Mouse (Mus musculus) kidney, embryonic 16.5 days (tissue): ENCODE measurements around the gene Ikzf1. TPM values are rescaled to one million over a fixed set of nuclear protein-coding genes. Genes with fewer than 3 reads are reported as not detected.

Experiments
- ATAC-seq: fragments of 200-750 bp; cut with Nextera tagmentation; 2 replicates; pipeline ENCODE4 v1.8.0; 2017; ENCODE audit warnings: moderate TSS enrichment; ENCODE audit not compliant: low FRiP score, low TSS enrichment
- H3K27ac ChIP-seq: fragments of 300-500 bp; sonication (generic); 2 replicates; pipeline ENCODE4 v1.5.1; 2014; ENCODE audit warnings: low read length
- H3K27me3 ChIP-seq: fragments of 300-500 bp; sonication (generic); 2 replicates; pipeline ENCODE4 v1.6.1; 2014; ENCODE audit warnings: low read length, control low read depth, mixed read lengths; ENCODE audit not compliant: insufficient read depth
- H3K36me3 ChIP-seq: fragments of 300-500 bp; sonication (generic); 2 replicates; pipeline ENCODE4 v1.6.1; 2014; ENCODE audit warnings: low read length, control low read depth, mixed read lengths; ENCODE audit not compliant: insufficient read depth
- H3K4me1 ChIP-seq: fragments of 300-500 bp; sonication (generic); 2 replicates; pipeline ENCODE4 v1.6.1; 2014; ENCODE audit warnings: low read length, control low read depth, mixed read lengths; ENCODE audit not compliant: insufficient read depth
- H3K4me2 ChIP-seq: fragments of 300-500 bp; sonication (generic); replicated peaks from 2 replicates; pipeline ENCODE4 v1.6.1; 2014; ENCODE audit warnings: low read depth, low read length
- H3K4me3 ChIP-seq: fragments of 300-500 bp; sonication (generic); 2 replicates; pipeline ENCODE4 v1.5.1; 2014; ENCODE audit warnings: mild to moderate bottlenecking, low read length
- H3K9ac ChIP-seq: fragments of 300-500 bp; sonication (generic); replicated peaks from 2 replicates; pipeline ENCODE4 v1.6.1; 2014; ENCODE audit warnings: low read length
- H3K9me3 ChIP-seq: fragments of 300-500 bp; sonication (generic); 2 replicates; pipeline ENCODE4 v1.6.1; 2016; ENCODE audit warnings: low read length, control low read depth
- WGBS: fragments of 180-500 bp; shearing (Covaris S2); extraction: QIAGEN DNeasy Blood & Tissue Kit; methylation state at CpG from one replicate; pipeline ENCODE4 v1.1.7; 2014; 5-methylcytosine and 5-hydroxymethylcytosine counted together
- polyA plus RNA-seq: library from polyadenylated mRNA; unstranded; fragments of >200 nt; fragmentation: Nextera tagmentation; extraction: Ambion mirVana; gene quantifications from 2 replicates; pipeline ENCODE4 v1.2.1, GENCODE M21; 2015

The Ikzf1 gene
- 0.44 and 0.75 TPM in 2 replicates for polyA plus RNA-seq

GRCm38 (mm10) chr11:11684930-11685852 is at the start of gene Ikzf1:
Gene Ikzf1 (plus strand): TSS chr11:11685003.
- H3K4me3 ChIP-seq: peak within 1 kb of the TSS; percentile 71
- peaks cover 57% of the 10 kb centered on the region for H3K27me3 ChIP-seq
- 2% methylated on average over 69 of the region's 100 CpGs for WGBS
- no peaks in the 10 kb centered on the region for H3K9me3 ChIP-seq
- ATAC-seq: peak; percentile 81
- H3K9ac ChIP-seq: peak within 1 kb of the TSS; percentile 67
- peaks cover 10% of the 10 kb centered on the region; the same call in 1 of the 2 replicates for H3K4me1 ChIP-seq
- H3K36me3 ChIP-seq: no peaks in the 10 kb centered on the region
- H3K27ac ChIP-seq: no peak within 1 kb of the TSS
- peak within 1 kb of the TSS; percentile 98 for H3K4me2 ChIP-seq

- no peaks in the 10 kb centered on the region for H3K27me3 ChIP-seq
- no peak for ATAC-seq
- no peak overlapping the region for H3K4me2 ChIP-seq
- no peaks in the 10 kb centered on the region for H3K36me3 ChIP-seq
- H3K4me3 ChIP-seq: no peak overlapping the region
- H3K27ac ChIP-seq: no peak overlapping the region
- H3K9ac ChIP-seq: no peak overlapping the region
- no peaks in the 10 kb centered on the region for H3K9me3 ChIP-seq
- no peaks in the 10 kb centered on the region for H3K4me1 ChIP-seq
Observed at GRCm38 (mm10) chr11:11644303-11644702, 40.5 kb upstream of the Ikzf1 start.

- H3K4me3 ChIP-seq: no peak overlapping the region
- H3K4me2 ChIP-seq: no peak overlapping the region
- ATAC-seq: no peak
- H3K9ac ChIP-seq: no peak overlapping the region
- no peaks in the 10 kb centered on the region for H3K27me3 ChIP-seq
- no peak overlapping the region for H3K27ac ChIP-seq
- WGBS: 93% methylated on average over 3 of the region's 3 CpGs
- H3K4me1 ChIP-seq: 0 out of 2 replicates have a peak, but pooled peaks cover 3% of the 10 kb centered on the region
- no peaks in the 10 kb centered on the region for H3K36me3 ChIP-seq
- no peaks in the 10 kb centered on the region for H3K9me3 ChIP-seq
Observed at GRCm38 (mm10) chr11:11656388-11656787, 28.4 kb upstream of the Ikzf1 start.

GRCm38 (mm10) chr11:11656995-11657530 is 27.7 kb upstream of the Ikzf1 start:
- Histone ChIP-seq H3K27me3 (no peaks in the 10 kb centered on the region), H3K4me1 (0 out of 2 replicates have a peak, but pooled peaks cover 3% of the 10 kb centered on the region), H3K4me3 (no peak overlapping the region), H3K36me3 (no peaks in the 10 kb centered on the region), H3K4me2 (no peak overlapping the region), H3K27ac (no peak overlapping the region), H3K9me3 (no peaks in the 10 kb centered on the region), H3K9ac (no peak overlapping the region)
- peak; percentile 65 for ATAC-seq
- 44% methylated on average over 5 of the region's 5 CpGs for WGBS

- no peaks in the 10 kb centered on the region for H3K27me3 ChIP-seq
- 55% methylated on average over 4 of the region's 4 CpGs for WGBS
- no peak overlapping the region for H3K4me3 ChIP-seq
- no peaks in the 10 kb centered on the region for H3K9me3 ChIP-seq
- H3K27ac ChIP-seq: no peak overlapping the region
- H3K36me3 ChIP-seq: no peaks in the 10 kb centered on the region
- H3K4me2 ChIP-seq: no peak overlapping the region
- no peak overlapping the region for H3K9ac ChIP-seq
- H3K4me1 ChIP-seq: 0 out of 2 replicates have a peak, but pooled peaks cover 3% of the 10 kb centered on the region
- no peak; the same call in 1 of the 2 replicates for ATAC-seq
Observed at GRCm38 (mm10) chr11:11657634-11658033, 27.2 kb upstream of the Ikzf1 start.

GRCm38 (mm10) chr11:11658834-11659233 is 26.0 kb upstream of the Ikzf1 start:
- Histone ChIP-seq H3K9me3 (no peaks in the 10 kb centered on the region), H3K36me3 (no peaks in the 10 kb centered on the region), H3K27me3 (no peaks in the 10 kb centered on the region), H3K4me1 (0 out of 2 replicates have a peak, but pooled peaks cover 3% of the 10 kb centered on the region), H3K9ac (no peak overlapping the region), H3K4me3 (no peak overlapping the region), H3K27ac (no peak overlapping the region), H3K4me2 (no peak overlapping the region)
- no peak for ATAC-seq
- 82% methylated on average over 4 of the region's 4 CpGs for WGBS

- Histone ChIP-seq H3K27ac (no peak overlapping the region), H3K9ac (no peak overlapping the region), H3K36me3 (no peaks in the 10 kb centered on the region), H3K4me3 (no peak overlapping the region), H3K4me2 (no peak overlapping the region), H3K27me3 (no peaks in the 10 kb centered on the region), H3K4me1 (0 out of 2 replicates have a peak, but pooled peaks cover 3% of the 10 kb centered on the region), H3K9me3 (no peaks in the 10 kb centered on the region)
- WGBS: 87% methylated on average over 4 of the region's 4 CpGs
- ATAC-seq: no peak
Observed at GRCm38 (mm10) chr11:11660651-11661050, 24.2 kb upstream of the Ikzf1 start.

- Histone ChIP-seq H3K9me3 (no peaks in the 10 kb centered on the region), H3K27ac (no peak overlapping the region), H3K36me3 (no peaks in the 10 kb centered on the region), H3K9ac (no peak overlapping the region), H3K4me1 (no peaks in the 10 kb centered on the region), H3K27me3 (no peaks in the 10 kb centered on the region), H3K4me3 (no peak overlapping the region), H3K4me2 (no peak overlapping the region)
- no peak for ATAC-seq
- 75% methylated on average over 4 of the region's 4 CpGs for WGBS
Observed at GRCm38 (mm10) chr11:11667254-11667921, 17.4 kb upstream of the Ikzf1 start.

GRCm38 (mm10) chr11:11667922-11668290 is 16.9 kb upstream of the Ikzf1 start:
- Histone ChIP-seq H3K4me3 (no peak overlapping the region), H3K27me3 (no peaks in the 10 kb centered on the region), H3K4me1 (no peaks in the 10 kb centered on the region), H3K27ac (no peak overlapping the region), H3K36me3 (no peaks in the 10 kb centered on the region), H3K4me2 (no peak overlapping the region), H3K9ac (no peak overlapping the region), H3K9me3 (no peaks in the 10 kb centered on the region)
- WGBS: 73% methylated on average over 3 of the region's 3 CpGs
- ATAC-seq: no peak
